Mouse (Mus musculus): ENCODE measurements around the gene Dnah17.

The Dnah17 gene

GRCm38 (mm10) chr11:118085176-118085575 lies 45.3 kb downstream of the Dnah17 start:
- DNase-seq (ENCODE audit: low spot score): no peak

GRCm38 (mm10) chr11:118084266-118084665 lies 46.2 kb downstream of the Dnah17 start:
- no peak for DNase-seq (ENCODE audit: low spot score)

GRCm38 (mm10) chr11:118083811-118084210 lies 46.6 kb downstream of the Dnah17 start:
- DNase-seq (ENCODE audit: low spot score): peak; percentile 72

- DNase-seq (ENCODE audit: low spot score): no peak
Measured at GRCm38 (mm10) chr11:118082294-118082693, 48.1 kb downstream of the Dnah17 start.

GRCm38 (mm10) chr11:118079750-118080149 lies 50.7 kb downstream of the Dnah17 start:
- no peak for DNase-seq (ENCODE audit: low spot score)

- DNase-seq (ENCODE audit: low spot score): no peak
Measured at GRCm38 (mm10) chr11:118076929-118077328, 53.5 kb downstream of the Dnah17 start.

- DNase-seq (ENCODE audit: low spot score): no peak
Measured at GRCm38 (mm10) chr11:118075035-118075522, 55.4 kb downstream of the Dnah17 start.

- no peak for DNase-seq (ENCODE audit: low spot score)
Measured at GRCm38 (mm10) chr11:118071227-118071912, 59.1 kb downstream of the Dnah17 start.

GRCm38 (mm10) chr11:118068812-118069332 lies 61.6 kb downstream of the Dnah17 start:
- no peak for DNase-seq (ENCODE audit: low spot score)

- no peak for DNase-seq (ENCODE audit: low spot score)
Measured at GRCm38 (mm10) chr11:118067588-118067987, 62.8 kb downstream of the Dnah17 start.

GRCm38 (mm10) chr11:118060038-118060437 lies 70.4 kb downstream of the Dnah17 start:
- DNase-seq (ENCODE audit: low spot score): no peak

GRCm38 (mm10) chr11:118058872-118059271 lies 71.6 kb downstream of the Dnah17 start:
- DNase-seq (ENCODE audit: low spot score): peak; percentile 26

GRCm38 (mm10) chr11:118058367-118058766 lies 72.1 kb downstream of the Dnah17 start:
- no peak for DNase-seq (ENCODE audit: low spot score)

- no peak for DNase-seq (ENCODE audit: low spot score)
Measured at GRCm38 (mm10) chr11:118050174-118050573, 80.3 kb downstream of the Dnah17 start.

GRCm38 (mm10) chr11:118049641-118050040 lies 80.8 kb downstream of the Dnah17 start:
- peak; percentile 44 for DNase-seq (ENCODE audit: low spot score)

GRCm38 (mm10) chr11:118043293-118043907 lies 87.0 kb downstream of the Dnah17 start:
- peak; percentile 34 for DNase-seq (ENCODE audit: low spot score)

GRCm38 (mm10) chr11:118042791-118043190 lies 87.6 kb downstream of the Dnah17 start:
- DNase-seq (ENCODE audit: low spot score): no peak

GRCm38 (mm10) chr11:118035068-118035467 lies 95.4 kb downstream of the Dnah17 start:
- no peak for DNase-seq (ENCODE audit: low spot score)

- no peak for DNase-seq (ENCODE audit: low spot score)
Measured at GRCm38 (mm10) chr11:118034395-118034794, 96.0 kb downstream of the Dnah17 start.

- no peak for DNase-seq (ENCODE audit: low spot score)
Measured at GRCm38 (mm10) chr11:118031134-118031533, 99.3 kb downstream of the Dnah17 start.

- no peak for DNase-seq (ENCODE audit: low spot score)
Measured at GRCm38 (mm10) chr11:118029170-118029569, 101.3 kb downstream of the Dnah17 start.

- DNase-seq (ENCODE audit: low spot score): no peak
Measured at GRCm38 (mm10) chr11:118024111-118024510, 106.3 kb downstream of the Dnah17 start.

- DNase-seq (ENCODE audit: low spot score): no peak
Measured at GRCm38 (mm10) chr11:118023475-118023874, 107.0 kb downstream of the Dnah17 start.
